Mouse (Mus musculus) megakaryocyte, embryonic 14.5 days (primary cell): Measurements from ENCODE around the gene Arhgap27.

ENCODE experiments used
- FLI1 ChIP-seq: IDR thresholded peaks from 2 replicates; pipeline ENCODE4 v1.6.1; 2012; ENCODE audit warnings: low read length, inconsistent platforms, mixed read lengths
- GATA1 ChIP-seq: IDR thresholded peaks from 3 replicates; pipeline ENCODE4 v1.6.1; 2012; ENCODE audit warnings: mixed read lengths, low read length, inconsistent platforms, borderline replicate concordance

DNA sequence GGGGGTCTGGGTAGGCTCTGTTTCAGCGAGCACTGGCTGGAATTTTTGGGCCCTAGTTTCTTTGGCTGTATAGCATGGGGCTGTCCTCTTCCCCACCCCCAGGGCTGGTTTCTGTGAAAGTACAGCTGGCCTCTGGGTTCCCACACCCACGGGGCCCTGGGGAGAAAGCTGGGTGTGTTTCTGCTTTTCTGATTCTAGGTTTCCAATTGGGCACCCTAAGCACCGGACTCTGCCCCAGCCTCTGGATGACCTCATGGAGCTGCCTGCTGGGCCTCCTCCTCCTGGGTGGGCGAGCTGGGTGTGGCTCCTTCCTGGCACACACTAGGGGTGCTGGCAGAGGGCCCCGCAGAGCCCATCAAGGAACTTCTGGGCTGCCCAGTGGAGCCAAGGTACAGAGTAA is 16.8 kb downstream of the Arhgap27 start:
- no peak for TF ChIP-seq GATA1
- TF ChIP-seq FLI1 = no peak
